Mouse (Mus musculus): ENCODE data around the gene Cd2bp2. TPM values are rescaled to one million over a fixed set of nuclear protein-coding genes. Genes with fewer than 3 reads are reported as not detected.

Cd2bp2 gene
- polyA plus RNA-seq, 1 experiment from 2014 or later, result 61.0 TPM

DNA sequence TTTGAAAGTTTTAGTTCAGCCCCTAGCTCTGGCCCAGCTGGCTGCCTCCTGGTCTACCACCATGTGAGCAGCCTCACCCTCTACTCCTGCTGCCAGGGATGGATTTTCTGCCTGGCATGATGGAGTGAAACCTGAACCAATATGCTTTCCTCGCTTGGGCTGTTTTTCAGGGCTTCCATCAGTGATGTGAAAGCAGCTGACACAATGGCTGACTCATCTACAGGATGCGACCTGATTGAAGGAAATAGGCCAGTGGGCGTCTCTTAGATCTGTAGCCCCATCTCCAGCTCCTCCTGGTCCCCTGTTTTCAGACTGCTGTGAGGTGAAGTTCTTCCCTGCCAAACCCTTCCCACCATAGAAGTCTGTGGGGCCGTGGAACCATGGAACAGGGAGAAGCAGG, 18.9 kb downstream of the Cd2bp2 start:
- Histone ChIP-seq H3K4me3 (no peak overlapping the region), H3K27me3 (ENCODE audit: insufficient read depth, poor library complexity, severe bottlenecking) (no peaks in the 10 kb centered on the region), H3K27ac (no peak overlapping the region), H3K9me3 (no peaks in the 10 kb centered on the region), H3K4me1 (no peaks in the 10 kb centered on the region), H3K36me3 (no peaks in the 10 kb centered on the region)
- WGBS, result 61% methylated on average over 4 of the region's 4 CpGs
- DNase-seq (ENCODE audit: low spot score), result no peak

DNA sequence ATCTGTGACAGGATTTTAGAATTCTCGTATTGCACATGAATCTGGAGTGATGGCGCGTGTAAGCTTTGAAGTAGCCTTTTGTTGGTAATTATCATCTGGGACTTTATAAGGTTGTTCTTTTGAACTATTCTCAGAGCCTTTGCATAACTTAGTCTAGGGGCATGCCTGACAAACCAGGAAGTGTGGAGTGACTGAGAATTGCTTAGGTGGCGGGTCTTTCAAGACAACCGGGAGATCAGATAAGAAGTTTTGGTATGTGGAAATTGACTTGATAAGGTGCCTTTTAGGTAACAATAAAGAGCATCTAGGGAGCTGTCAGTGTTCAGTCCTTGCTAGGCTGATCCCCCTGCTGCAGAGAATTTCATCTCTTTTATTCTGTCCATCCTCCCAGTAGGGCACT, 29.3 kb downstream of the Cd2bp2 start:
- H3K27me3 ChIP-seq (ENCODE audit: insufficient read depth, poor library complexity, severe bottlenecking), result no peaks in the 10 kb centered on the region
- H3K9me3 ChIP-seq, result peaks cover 2% of the 10 kb centered on the region; the same call in 1 of the 2 replicates
- no peak overlapping the region for H3K4me3 ChIP-seq
- WGBS, result 76% methylated on average over 5 of the region's 5 CpGs
- no peak overlapping the region for H3K27ac ChIP-seq
- DNase-seq (ENCODE audit: low spot score), result no peak
- no peaks in the 10 kb centered on the region for H3K4me1 ChIP-seq
- no peaks in the 10 kb centered on the region for H3K36me3 ChIP-seq

DNA sequence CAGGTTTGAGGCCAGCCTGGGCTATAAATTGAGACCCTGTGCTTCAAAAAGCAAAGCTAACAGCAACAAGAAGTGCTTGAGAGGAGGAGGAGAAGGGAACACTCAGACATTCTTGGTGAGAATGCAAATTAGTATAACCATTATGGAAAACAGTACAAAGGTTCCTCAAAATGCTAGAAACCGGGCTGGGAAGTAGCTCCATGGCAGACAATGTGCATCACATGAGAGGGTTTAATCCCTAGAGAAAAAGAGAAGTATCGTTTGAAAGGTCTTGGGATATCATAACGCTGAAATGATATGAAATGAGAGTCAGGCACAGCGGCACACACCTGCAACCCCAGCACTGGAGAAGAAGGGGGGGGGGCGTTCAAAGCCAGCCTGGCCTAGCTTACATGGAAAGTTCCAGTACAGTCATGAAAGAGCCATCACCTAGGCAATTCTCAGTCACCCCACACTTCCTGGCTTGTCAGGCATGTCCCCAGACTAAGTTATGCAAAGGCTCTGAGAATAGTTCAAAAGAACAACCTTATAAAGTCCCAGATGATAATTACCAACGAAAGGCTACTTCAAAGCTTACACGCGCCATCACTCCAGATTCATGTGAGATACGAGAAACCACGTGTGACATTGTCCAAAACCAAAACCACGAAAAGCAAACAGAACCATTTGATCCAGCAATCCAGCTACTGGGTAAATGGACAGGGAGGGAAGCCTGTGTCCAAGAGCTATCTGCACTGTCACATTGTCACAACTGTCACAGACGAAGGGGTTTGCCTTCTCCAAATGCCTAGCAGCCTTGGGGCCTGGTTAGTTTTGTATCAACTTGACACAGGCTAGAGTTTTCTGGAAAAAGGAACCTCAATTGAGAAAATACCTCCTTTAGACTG, 30.0 kb downstream of the Cd2bp2 start:
- WGBS, result 86% methylated on average over 12 of the region's 12 CpGs
- no peak overlapping the region for H3K4me3 ChIP-seq
- no peaks in the 10 kb centered on the region for H3K4me1 ChIP-seq
- H3K36me3 ChIP-seq, result no peaks in the 10 kb centered on the region
- no peaks in the 10 kb centered on the region for H3K27me3 ChIP-seq (ENCODE audit: insufficient read depth, poor library complexity, severe bottlenecking)
- H3K9me3 ChIP-seq, result no peaks in the 10 kb centered on the region
- DNase-seq (ENCODE audit: low spot score), result no peak
- no peak overlapping the region for H3K27ac ChIP-seq

DNA sequence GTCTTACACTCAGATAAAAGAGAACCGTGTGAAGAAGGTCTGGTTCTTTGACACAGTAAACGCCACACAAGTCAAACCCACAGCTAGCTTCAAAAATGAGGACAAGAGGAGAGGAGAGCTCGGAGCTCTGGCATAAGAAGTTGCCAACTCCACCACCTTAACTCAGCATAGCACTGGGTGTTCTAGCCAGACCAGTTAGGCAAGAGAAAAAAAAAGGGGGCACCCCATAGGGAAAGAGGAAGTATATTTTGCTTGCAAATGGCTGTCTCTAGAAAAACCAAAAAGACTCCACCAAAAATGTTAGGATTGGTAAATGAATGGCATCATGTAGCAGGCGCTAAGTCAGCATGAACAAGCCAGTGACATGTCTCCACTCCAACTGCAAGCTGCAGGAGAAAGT, 31.8 kb downstream of the Cd2bp2 start:
- no peak for DNase-seq (ENCODE audit: low spot score)
- no peaks in the 10 kb centered on the region for H3K9me3 ChIP-seq
- H3K4me3 ChIP-seq, result no peak overlapping the region
- H3K36me3 ChIP-seq, result no peaks in the 10 kb centered on the region
- H3K27ac ChIP-seq, result no peak overlapping the region
- H3K4me1 ChIP-seq, result no peaks in the 10 kb centered on the region
- WGBS, result 74% methylated on average over 4 of the region's 4 CpGs
- no peaks in the 10 kb centered on the region for H3K27me3 ChIP-seq (ENCODE audit: insufficient read depth, poor library complexity, severe bottlenecking)

DNA sequence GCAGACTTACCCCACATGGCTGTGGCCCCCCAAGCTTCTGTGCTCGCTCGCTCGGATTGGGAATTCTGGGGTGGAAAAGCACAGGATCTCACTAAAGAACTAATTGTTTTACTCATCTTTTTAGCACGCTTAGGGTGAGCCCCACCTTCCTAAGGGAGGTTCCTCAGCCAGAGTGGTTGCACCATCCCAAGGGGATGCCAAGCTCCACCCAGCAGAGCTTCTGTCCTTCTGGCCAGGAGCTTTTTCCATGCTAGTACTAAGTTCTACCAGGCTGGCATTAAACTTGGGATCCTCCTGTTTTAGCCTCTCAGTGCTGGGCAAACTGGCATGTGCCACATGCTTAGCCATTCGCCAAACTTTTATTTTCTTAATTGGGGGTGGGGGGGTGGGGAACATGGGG, 33.3 kb downstream of the Cd2bp2 start:
- DNase-seq (ENCODE audit: low spot score), result no peak
- Histone ChIP-seq H3K27ac (no peak overlapping the region), H3K4me1 (no peaks in the 10 kb centered on the region), H3K9me3 (no peaks in the 10 kb centered on the region), H3K27me3 (ENCODE audit: insufficient read depth, poor library complexity, severe bottlenecking) (no peaks in the 10 kb centered on the region), H3K4me3 (no peak overlapping the region), H3K36me3 (no peaks in the 10 kb centered on the region)
- 83% methylated on average over 5 of the region's 5 CpGs for WGBS

DNA sequence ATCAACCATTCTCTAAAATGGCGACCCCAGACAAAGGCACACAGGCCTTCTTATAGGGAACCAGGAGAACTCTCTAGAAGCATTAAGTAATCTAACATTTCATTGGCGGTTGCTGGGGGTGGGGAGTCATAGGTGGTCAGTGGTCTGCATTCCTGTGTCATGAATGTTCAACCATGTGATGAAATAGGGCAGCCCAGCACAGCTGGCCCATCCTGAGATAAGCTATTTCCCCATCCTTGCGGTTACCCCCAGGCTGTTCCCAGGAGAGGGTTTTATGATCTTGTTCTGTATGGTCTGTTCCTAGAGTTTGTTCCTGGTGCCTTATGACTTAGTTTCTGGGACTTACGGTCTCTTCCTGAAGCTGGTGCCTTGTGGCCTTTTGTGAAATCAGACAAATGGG, 38.3 kb downstream of the Cd2bp2 start:
- no peak overlapping the region for H3K27ac ChIP-seq
- DNase-seq (ENCODE audit: low spot score), result no peak
- no peaks in the 10 kb centered on the region for H3K9me3 ChIP-seq
- 77% methylated on average over 4 of the region's 4 CpGs for WGBS
- H3K36me3 ChIP-seq, result no peaks in the 10 kb centered on the region
- no peaks in the 10 kb centered on the region for H3K4me1 ChIP-seq
- no peak overlapping the region for H3K4me3 ChIP-seq
- H3K27me3 ChIP-seq (ENCODE audit: insufficient read depth, poor library complexity, severe bottlenecking), result no peaks in the 10 kb centered on the region

DNA sequence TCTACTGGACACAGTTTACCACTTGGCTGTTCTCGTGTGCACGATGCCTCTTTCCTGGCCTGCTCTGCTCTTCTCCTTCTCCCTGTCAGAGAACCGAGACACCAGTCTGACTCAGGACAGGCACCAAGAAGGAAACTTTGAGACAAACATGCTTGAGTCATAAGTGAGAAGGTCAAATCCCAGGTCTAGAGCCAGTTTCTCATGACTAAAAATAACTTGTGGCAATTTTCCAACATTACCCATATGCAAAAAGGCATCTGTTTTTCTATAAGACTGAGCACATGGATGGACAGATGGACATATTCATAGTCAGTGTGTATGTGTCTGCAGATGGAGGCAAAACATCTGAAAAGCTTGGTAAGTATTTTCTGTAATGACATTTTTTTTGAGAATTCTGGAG, 42.4 kb downstream of the Cd2bp2 start:
- no peak overlapping the region for H3K4me3 ChIP-seq
- no peaks in the 10 kb centered on the region for H3K36me3 ChIP-seq
- no peaks in the 10 kb centered on the region for H3K4me1 ChIP-seq
- H3K27me3 ChIP-seq (ENCODE audit: insufficient read depth, poor library complexity, severe bottlenecking), result no peaks in the 10 kb centered on the region
- 66% methylated on average over 3 of the region's 3 CpGs for WGBS
- H3K27ac ChIP-seq, result no peak overlapping the region
- no peaks in the 10 kb centered on the region for H3K9me3 ChIP-seq
- no peak for DNase-seq (ENCODE audit: low spot score)

DNA sequence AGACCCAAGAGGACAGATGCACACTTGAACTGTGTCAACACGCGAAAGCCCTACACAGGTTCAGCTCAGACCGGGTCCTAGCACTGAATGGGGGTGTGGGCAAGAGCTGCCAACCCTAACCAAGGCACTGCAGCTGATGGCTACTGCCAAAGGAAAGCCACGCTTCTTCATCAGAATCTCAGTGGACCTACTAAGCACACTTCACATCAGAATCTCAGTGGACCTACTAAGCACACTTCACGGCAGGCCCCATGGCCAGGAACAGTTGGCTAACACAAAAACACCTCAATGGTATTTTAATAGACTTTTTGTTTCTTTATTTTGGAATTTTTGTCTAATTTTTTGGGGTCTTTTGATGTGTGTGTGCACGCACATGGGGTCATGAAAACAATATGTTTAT, 43.4 kb downstream of the Cd2bp2 start:
- Histone ChIP-seq H3K27ac (no peak overlapping the region), H3K9me3 (no peaks in the 10 kb centered on the region), H3K4me3 (no peak overlapping the region), H3K4me1 (no peaks in the 10 kb centered on the region), H3K36me3 (no peaks in the 10 kb centered on the region), H3K27me3 (ENCODE audit: insufficient read depth, poor library complexity, severe bottlenecking) (no peaks in the 10 kb centered on the region)
- no peak for DNase-seq (ENCODE audit: low spot score)
- 88% methylated on average over 6 of the region's 6 CpGs for WGBS

DNA sequence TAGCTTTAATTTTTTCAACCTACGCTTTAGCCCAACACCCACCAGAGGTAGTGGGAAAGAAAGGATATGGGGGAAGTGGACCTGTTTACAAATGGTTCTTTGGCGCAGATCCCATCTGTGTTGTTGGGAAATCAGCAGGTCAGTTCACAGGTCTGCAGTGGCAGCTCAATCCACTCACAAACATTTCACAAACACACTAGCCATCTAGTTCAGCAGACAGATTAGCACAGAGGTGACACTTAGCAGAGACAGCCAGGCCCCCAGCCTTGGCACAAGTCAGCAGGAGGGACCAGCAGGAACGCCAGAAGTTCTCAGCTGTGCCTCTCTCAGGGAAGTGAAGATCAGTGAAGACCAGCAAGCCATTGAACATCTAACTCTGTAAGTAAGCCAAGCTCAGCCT, 47.9 kb downstream of the Cd2bp2 start:
- Histone ChIP-seq H3K9me3 (no peaks in the 10 kb centered on the region), H3K27me3 (ENCODE audit: insufficient read depth, poor library complexity, severe bottlenecking) (no peaks in the 10 kb centered on the region), H3K4me3 (no peak overlapping the region), H3K4me1 (peaks cover 9% of the 10 kb centered on the region; the same call in 1 of the 2 replicates), H3K36me3 (no peaks in the 10 kb centered on the region), H3K27ac (no peak overlapping the region)
- WGBS, result 48% methylated on average over 3 of the region's 3 CpGs
- no peak for DNase-seq (ENCODE audit: low spot score)

DNA sequence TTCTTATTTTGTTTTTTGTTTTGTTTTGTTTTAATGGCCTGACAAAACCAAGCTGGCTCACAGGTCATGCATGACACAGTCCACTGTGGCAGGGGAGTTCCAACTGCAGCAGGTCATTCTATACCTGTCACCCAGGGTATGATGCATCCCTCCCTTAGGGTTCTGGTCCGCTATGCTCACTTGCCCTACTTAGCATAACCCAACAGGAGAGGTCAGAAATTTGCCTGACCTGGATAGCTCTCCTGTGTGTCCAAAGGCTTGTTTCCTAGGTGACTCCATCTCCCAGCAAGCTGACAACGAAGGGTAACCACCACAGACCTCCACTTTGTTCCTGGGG, 49.6 kb downstream of the Cd2bp2 start:
- no peaks in the 10 kb centered on the region for H3K36me3 ChIP-seq
- no peaks in the 10 kb centered on the region for H3K27me3 ChIP-seq (ENCODE audit: insufficient read depth, poor library complexity, severe bottlenecking)
- H3K4me3 ChIP-seq, result no peak overlapping the region
- no peak for DNase-seq (ENCODE audit: low spot score)
- no peak overlapping the region for H3K27ac ChIP-seq
- peaks cover 9% of the 10 kb centered on the region; the same call in 1 of the 2 replicates for H3K4me1 ChIP-seq
- no peaks in the 10 kb centered on the region for H3K9me3 ChIP-seq
- WGBS, result 66% methylated on average over 2 of the region's 2 CpGs

DNA sequence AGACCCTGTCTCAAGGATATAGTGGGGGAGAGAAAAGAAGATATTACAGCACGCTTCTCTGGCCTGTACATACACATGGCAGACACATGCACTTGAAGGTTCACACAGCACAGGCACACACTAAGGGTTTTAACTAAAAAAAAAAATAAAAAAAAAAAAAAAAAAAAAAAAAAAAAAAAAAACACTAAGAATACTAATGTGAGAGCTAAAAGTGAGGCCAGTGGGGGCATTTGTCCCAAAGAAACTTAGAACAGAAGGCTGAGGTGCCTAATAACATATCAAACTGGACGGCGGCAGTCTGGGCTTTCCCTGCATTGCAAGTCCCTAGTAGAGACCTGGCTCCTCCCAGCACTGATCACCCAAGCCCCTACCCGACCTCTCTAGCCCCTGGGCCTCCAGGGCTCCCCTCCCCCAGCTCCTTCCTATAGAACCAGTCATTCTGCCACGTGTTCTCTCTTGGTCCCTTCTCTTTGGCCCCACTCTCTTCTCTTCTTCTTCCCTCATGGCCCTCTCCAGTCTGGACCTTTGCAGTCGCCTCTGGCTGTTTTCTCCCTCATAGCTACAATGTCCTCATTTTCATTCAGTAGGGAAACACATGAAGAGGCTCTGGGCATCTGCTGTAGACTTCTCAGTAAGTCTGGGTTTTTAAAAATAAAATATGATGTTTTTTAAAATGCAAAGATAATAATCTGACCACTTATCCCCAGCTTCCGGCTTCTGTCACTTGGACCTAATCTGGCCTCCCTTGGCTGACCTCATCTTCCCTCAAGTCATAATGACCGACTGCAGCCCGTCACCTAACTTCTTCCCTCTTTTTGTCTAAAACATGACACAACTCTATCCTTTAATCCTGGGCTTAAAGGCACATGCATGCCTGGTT, 50.2 kb downstream of the Cd2bp2 start:
- Histone ChIP-seq H3K27me3 (ENCODE audit: insufficient read depth, poor library complexity, severe bottlenecking) (no peaks in the 10 kb centered on the region), H3K36me3 (no peaks in the 10 kb centered on the region), H3K4me3 (no peak overlapping the region), H3K27ac (no peak overlapping the region), H3K9me3 (no peaks in the 10 kb centered on the region), H3K4me1 (peaks cover 9% of the 10 kb centered on the region; the same call in 1 of the 2 replicates)
- WGBS, result 53% methylated on average over 9 of the region's 9 CpGs
- no peak for DNase-seq (ENCODE audit: low spot score)

DNA sequence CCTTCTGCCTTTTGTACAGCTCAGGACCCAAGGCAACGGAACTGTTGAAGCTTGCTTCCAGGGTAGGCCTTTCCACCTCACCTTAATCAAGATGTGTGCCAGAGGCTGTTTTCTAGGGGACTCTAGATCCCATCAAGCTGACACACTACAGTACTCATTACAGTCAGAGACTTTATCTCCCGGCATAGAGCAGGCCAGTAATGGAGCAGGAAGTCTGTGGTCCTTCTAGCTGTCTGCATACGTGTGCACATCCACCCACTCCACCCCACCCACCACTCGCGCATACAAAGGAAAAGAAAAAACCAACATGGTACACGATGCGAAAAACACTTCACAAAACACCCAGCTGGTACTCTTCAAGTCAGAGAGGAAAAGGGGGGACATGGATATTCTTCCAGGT, 51.4 kb downstream of the Cd2bp2 start:
- no peaks in the 10 kb centered on the region for H3K27me3 ChIP-seq (ENCODE audit: insufficient read depth, poor library complexity, severe bottlenecking)
- no peak overlapping the region for H3K4me3 ChIP-seq
- no peaks in the 10 kb centered on the region for H3K9me3 ChIP-seq
- H3K4me1 ChIP-seq, result peaks cover 9% of the 10 kb centered on the region; the same call in 1 of the 2 replicates
- no peak overlapping the region for H3K27ac ChIP-seq
- 68% methylated on average over 7 of the region's 7 CpGs for WGBS
- no peaks in the 10 kb centered on the region for H3K36me3 ChIP-seq
- no peak for DNase-seq (ENCODE audit: low spot score)

DNA sequence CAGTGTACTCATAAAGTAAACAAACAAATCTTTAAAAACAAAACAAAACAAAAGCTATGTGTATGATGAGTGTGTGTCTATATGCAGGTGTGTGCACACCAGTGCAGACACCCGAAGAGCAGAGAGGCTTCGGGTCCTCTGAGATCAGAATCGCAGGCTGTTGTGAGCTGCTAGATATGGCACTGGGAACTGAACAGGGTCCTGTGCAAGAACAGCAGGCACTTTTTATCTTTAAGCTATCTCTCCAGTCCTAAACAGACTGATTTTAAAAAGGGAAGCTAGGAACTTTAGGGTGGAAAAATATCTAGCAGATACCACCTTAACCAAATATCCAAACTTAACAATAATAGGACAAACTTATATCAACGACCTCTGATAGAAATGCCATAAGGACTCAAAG, 53.2 kb downstream of the Cd2bp2 start:
- H3K36me3 ChIP-seq, result no peaks in the 10 kb centered on the region
- WGBS, result 85% methylated on average over 4 of the region's 4 CpGs
- peaks cover 9% of the 10 kb centered on the region; the same call in 1 of the 2 replicates for H3K4me1 ChIP-seq
- H3K27ac ChIP-seq, result no peak overlapping the region
- H3K9me3 ChIP-seq, result no peaks in the 10 kb centered on the region
- H3K4me3 ChIP-seq, result no peak overlapping the region
- no peak for DNase-seq (ENCODE audit: low spot score)
- H3K27me3 ChIP-seq (ENCODE audit: insufficient read depth, poor library complexity, severe bottlenecking), result no peaks in the 10 kb centered on the region

Measured in heart, embryonic 10.5 days (tissue).